Mouse (Mus musculus) adrenal gland, adult 18-20 months (tissue): ENCODE measurements around the gene Scamp3. TPM values are rescaled to one million over a fixed set of nuclear protein-coding genes. Genes with fewer than 3 reads are reported as not detected.

Experiments
- DNase-seq, 2 experiments: peaks; one replicate each; pipeline ENCODE4 v3.0.0; 2021 to 2022; ENCODE audit warnings: low spot score in 2 of 2
- microRNA-seq, 2 experiments: library from miRNA; unstranded; fragments of <30 nt; microRNA quantifications; one replicate each; pipeline ENCODE4 v1.2.0; 2021; ENCODE audit warnings: borderline number of aligned reads in 2 of 2
- total RNA-seq, 2 experiments: library from RNA; stranded (reverse); gene quantifications; 1 replicate in 1 of 2; 2 replicates in 1 of 2; pipeline ENCODE4 v1.2.3; 2021

The Scamp3 gene
- total RNA-seq, 2 experiments from 2014 or later: 72.1 to 87.0 TPM

DNA sequence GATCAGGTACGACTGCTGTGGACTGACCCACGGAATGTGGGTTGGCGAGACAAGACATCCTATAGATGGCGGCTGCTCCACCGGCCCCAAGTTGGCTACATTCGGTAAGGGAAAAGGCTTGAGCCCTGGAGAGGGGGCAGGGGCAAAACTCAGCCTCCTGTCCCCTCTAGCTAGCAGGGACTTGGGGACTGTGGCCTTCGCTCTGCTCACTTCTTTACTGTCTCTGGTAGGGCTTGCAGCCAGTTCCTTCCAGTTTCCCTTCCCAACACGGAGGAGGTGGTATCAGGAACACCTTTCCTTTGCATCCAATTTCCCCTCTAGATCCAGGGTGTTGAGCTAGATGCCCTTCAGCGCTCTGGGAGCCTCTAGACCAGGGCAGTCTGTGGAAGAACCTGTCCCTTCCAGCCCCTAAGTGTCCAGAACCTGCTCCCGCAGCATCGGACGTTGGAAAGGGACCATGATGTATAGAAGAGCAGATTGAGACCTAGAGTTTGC is 48.1 kb downstream of the Scamp3 start:
- DNase-seq: no peak

DNA sequence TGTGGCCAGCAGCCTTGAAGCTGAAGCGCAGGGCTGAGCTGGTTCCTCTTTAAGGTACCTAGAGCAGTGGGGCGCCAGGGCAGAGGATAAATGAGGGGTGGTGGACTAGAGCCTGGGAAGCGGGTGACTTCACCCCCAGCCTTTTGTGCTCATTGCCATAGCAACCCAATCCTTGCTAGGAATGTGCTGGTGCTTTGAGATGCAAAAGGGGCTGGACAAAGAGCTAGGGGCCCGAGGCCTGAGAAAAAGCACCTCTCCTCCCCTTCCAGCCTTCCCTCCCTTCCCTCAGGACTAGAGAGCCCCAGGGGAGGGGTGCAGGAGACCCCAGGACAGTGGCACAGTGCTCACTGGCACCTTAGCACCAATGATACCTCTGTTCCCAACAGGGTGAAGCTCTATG is 48.6 kb downstream of the Scamp3 start:
- no peak for DNase-seq

DNA sequence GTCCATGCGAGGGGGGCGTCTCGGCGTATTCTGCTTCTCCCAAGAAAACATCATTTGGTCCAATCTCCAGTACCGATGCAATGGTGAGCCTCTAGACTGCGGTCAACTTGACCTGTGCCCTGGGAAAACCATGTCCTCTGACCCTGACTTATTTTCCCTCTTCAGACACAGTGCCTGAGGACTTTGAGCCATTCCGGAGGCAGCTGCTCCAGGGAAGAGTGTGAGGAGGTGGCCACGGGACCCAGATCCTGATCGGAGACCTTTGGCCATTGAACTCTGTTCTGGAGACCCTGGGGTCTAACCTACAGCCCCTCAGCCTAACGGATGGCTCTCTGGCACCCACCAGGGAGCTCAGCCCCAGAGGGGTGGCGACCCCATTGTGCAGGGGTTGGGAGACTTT is 49.1 kb downstream of the Scamp3 start:
- no peak for DNase-seq

DNA sequence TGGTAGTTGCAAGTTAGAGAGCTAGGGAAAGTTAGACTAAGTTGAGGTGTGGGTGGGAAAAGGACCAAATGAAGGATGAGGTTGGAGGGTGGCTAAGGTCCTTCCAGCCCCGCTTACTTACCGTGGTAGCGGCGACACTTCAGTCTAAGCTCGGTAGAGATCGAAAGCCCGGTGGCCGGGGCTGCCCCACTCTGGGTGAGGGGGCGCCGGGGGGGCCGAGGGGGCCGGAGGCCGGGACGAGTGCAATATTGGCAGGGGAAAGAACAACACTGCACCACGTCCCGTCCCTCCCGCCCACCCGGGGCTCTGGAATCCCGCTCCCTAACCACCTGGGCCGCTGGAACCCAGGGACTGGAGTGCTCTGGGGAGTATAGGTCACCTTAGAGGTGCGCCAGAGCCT is 49.6 kb downstream of the Scamp3 start, which contains the start of gene Mtx1:
Gene Mtx1, minus strand, starts transcription at position 189 of the 400 bp plus-strand sequence.
- DNase-seq: no peak

DNA sequence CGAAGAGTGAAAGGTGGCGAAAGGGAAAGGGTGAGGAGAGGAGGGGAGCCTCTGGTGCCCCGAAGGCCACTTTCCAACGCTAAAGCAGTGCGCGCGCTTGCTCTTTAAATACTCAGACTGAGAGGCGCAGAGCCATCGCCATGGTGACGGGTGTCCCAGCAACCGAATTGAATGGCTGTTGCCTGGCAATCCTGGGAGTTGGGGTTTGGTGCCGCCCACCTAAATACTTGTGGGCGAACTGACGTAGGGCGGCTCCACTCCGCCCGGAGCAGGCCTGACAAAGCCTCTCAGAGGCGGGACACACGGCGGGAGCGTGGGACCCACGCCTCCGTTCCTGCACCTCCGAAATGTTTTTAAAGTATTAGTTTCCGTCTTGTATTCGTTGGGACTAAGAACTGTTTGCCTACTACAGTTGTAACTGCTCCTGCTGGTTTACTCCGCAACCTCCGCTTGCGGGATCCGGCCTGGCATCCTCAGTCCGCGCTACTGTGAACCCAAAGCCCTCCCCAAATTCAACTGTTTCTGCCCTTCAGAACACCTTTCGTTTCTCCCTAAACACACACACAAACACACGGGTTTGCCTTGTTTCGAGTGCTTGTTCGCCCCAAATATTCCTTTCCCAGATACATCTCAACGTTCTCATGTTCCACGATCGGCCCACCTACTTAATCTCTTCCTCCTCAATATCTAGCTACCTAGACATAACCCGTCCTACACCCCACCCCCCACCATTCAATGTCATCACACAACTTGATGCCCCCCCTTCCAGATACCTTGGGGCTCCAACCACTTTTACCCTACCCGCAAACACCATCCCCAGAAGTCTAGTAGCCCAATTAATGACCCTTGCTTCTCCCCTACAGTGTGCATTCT is 50.3 kb downstream of the Scamp3 start:
- DNase-seq: peak; percentile 72 to 74

DNA sequence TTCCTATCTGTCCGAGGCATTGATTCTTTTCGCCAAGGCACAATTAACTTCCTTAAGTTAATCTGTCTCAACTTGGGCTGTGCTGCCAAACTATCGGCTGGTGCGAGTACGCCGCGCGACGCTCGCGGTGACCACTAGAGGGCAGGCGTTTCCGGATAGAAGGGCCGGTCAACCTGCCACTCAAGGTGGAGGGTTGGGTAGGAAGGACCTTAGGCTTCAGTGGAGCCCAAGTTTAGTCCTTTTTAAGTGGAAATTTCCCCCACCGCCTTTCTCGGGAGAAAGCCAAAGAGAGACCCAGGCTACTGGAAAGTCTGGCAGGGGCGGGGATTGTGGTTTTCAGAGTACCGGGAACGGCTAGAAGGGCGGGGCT is 50.9 kb downstream of the Scamp3 start:
- DNase-seq: peak; percentile 87 to 90

DNA sequence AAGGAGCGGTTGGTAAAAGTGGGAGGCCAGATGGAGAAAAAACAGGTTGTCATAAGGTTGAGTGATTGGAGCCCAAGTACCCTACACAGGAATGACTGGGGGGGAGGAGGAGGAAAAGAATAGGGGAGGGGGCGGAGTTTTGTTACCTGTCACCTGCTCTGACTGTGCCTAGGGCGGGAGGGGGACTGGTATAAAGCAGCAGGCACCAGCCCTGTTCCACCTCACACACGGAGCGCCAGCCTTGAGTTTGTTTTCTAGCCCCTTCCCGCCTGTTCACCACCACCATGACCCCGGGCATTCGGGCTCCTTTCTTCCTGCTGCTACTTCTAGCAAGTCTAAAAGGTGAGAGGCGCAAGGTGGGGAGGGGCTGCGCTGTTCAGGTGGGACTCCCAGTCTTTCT is 51.6 kb downstream of the Scamp3 start, which contains the start of gene Muc1:
Gene Muc1, plus strand, starts transcription at position 222 of the 400 bp plus-strand sequence.
- DNase-seq: no peak

- no peak for DNase-seq
Observed at GRCm38 (mm10) chr3:89229276-89229675, 52.0 kb downstream of the Scamp3 start.

- no peak for DNase-seq
Observed at GRCm38 (mm10) chr3:89230561-89230960, 53.3 kb downstream of the Scamp3 start.

- no peak for DNase-seq
Observed at GRCm38 (mm10) chr3:89231345-89231744, 54.1 kb downstream of the Scamp3 start.

GRCm38 (mm10) chr3:89231772-89232275 is 54.6 kb downstream of the Scamp3 start:
- DNase-seq: no peak

Small RNA genes within 50 kb of the gene (microRNA-seq; reads per million reads assigned to microRNA genes)
- 46.8 to 66.1 reads per million in 2 experiments for gene Mir92b

Other genes starting within 250 kb of the Scamp3 start
- gene Ash1l, start 226.9 kb upstream of the Scamp3 start, total RNA-seq: 10 to 100 TPM; 43.5 to 47.0 TPM
- 100 to 1,000 TPM; 128 to 140 TPM for gene Dap3, start 226.3 kb upstream of the Scamp3 start, total RNA-seq
- 10 to 100 TPM; 34.5 to 35.7 TPM for gene Rusc1, start 84.2 kb upstream of the Scamp3 start, total RNA-seq
- not detected for gene Gm43738, start 76.4 kb upstream of the Scamp3 start, total RNA-seq
- 100 to 1,000 TPM; 213 to 346 TPM for gene Fdps, start 75.5 kb upstream of the Scamp3 start, total RNA-seq
- gene Pklr, start 41.3 kb upstream of the Scamp3 start, total RNA-seq: not detected
- gene Hcn3, start 17.3 kb upstream of the Scamp3 start, total RNA-seq: 1 to 10 TPM; 2.6 to 7.7 TPM
- gene Clk2, start 12.7 kb upstream of the Scamp3 start, total RNA-seq: 10 to 100 TPM; 45.3 to 64.8 TPM
- gene Fam189b, start 5.7 kb downstream of the Scamp3 start, total RNA-seq: 10 to 100 TPM; 15.4 to 16.2 TPM
- gene Gba, start 25.5 kb downstream of the Scamp3 start, total RNA-seq: 10 to 100 TPM; 57.1 to 61.9 TPM
- gene Thbs3, start 37.7 kb downstream of the Scamp3 start, total RNA-seq: 10 to 100 TPM in 1 of 2 experiments, 1 to 10 TPM in 1; 7.9 to 14.5 TPM
- gene Mtx1, start 49.6 kb downstream of the Scamp3 start, total RNA-seq: 100 to 1,000 TPM; 141 to 148 TPM
- under 1 TPM; 0.23 to 0.35 TPM for gene Muc1, start 51.6 kb downstream of the Scamp3 start, total RNA-seq
- gene Krtcap2, start 68.5 kb downstream of the Scamp3 start, total RNA-seq: 100 to 1,000 TPM; 108 to 123 TPM
- gene Trim46, start 68.8 kb downstream of the Scamp3 start, total RNA-seq: 1 to 10 TPM; 1.7 to 2.9 TPM
- gene Dpm3, start 81.9 kb downstream of the Scamp3 start, total RNA-seq: 100 to 1,000 TPM; 119 to 122 TPM
- 10 to 100 TPM; 40.9 to 52.4 TPM for gene Slc50a1, start 93.1 kb downstream of the Scamp3 start, total RNA-seq
- gene Efna1, start 103.7 kb downstream of the Scamp3 start, total RNA-seq: 10 to 100 TPM; 12.2 to 12.6 TPM
- under 1 TPM in 1 of 2 experiments, not detected in 1; 0.42 TPM for gene Efna3, start 145.5 kb downstream of the Scamp3 start, total RNA-seq
- gene Efna4, start 160.6 kb downstream of the Scamp3 start, total RNA-seq: 1 to 10 TPM in 1 of 2 experiments, under 1 TPM in 1; 0.43 to 1.1 TPM
- 10 to 100 TPM; 56.3 to 87.6 TPM for gene Adam15, start 172.5 kb downstream of the Scamp3 start, total RNA-seq
- gene Dcst2, start 184.5 kb downstream of the Scamp3 start, total RNA-seq: under 1 TPM; 0.80 to 0.93 TPM
- 1 to 10 TPM in 1 of 2 experiments, under 1 TPM in 1; 0.46 to 1.4 TPM for gene Dcst1, start 187.8 kb downstream of the Scamp3 start, total RNA-seq
- gene Zbtb7b, start 217.3 kb downstream of the Scamp3 start, total RNA-seq: 100 to 1,000 TPM in 1 of 2 experiments, 10 to 100 TPM in 1; 89.7 to 101 TPM
- gene Lenep, start 225.3 kb downstream of the Scamp3 start, total RNA-seq: under 1 TPM in 1 of 2 experiments, not detected in 1; 0.30 TPM
- gene Flad1, start 234.4 kb downstream of the Scamp3 start, total RNA-seq: 10 to 100 TPM; 28.6 to 37.6 TPM
- 10 to 100 TPM; 14.3 to 19.6 TPM for gene Cks1b, start 240.9 kb downstream of the Scamp3 start, total RNA-seq
- 10 to 100 TPM; 75.5 to 87.1 TPM for gene Shc1, start 241.0 kb downstream of the Scamp3 start, total RNA-seq